Mouse (Mus musculus) gastrocnemius, adult 8-10 months (tissue): ENCODE measurements at regions not wholly inside any gene's neighbourhood (a gene's known extent, or its start where the extent isn't known, plus 50 kb on each side); places are given as distances from the start of the nearest gene placed in this dataset.
"Not testable (repeated sequence)": the region's sequence is repeated elsewhere in the genome, so short reads cannot be mapped to it uniquely, and the experiment has no call there.

Experiments
- DNase-seq, 2 experiments: peaks; one replicate each; pipeline ENCODE4 v3.0.0; 2022; ENCODE audit warnings: low spot score in 2 of 2

DNA sequence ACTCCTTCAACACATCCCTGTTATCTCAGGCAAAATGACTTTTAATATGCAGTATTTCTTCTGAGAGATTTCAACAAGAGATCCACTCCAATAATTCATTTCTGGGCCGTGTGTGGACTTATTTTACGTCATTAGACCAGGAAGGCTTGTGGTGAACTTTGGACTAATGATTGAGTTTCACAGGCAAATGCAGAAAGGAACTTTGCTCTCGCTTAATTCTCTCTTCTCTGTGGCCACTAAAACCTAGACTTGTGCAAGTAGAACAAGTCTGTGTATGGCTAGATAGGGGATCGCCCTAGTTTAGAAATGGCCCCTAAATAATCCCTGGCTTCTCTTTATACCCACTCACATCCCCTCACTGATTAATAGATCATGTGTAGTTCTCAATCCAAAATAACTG is 50.6 kb upstream of the Ppp1r12a start:
- DNase-seq: no peak

DNA sequence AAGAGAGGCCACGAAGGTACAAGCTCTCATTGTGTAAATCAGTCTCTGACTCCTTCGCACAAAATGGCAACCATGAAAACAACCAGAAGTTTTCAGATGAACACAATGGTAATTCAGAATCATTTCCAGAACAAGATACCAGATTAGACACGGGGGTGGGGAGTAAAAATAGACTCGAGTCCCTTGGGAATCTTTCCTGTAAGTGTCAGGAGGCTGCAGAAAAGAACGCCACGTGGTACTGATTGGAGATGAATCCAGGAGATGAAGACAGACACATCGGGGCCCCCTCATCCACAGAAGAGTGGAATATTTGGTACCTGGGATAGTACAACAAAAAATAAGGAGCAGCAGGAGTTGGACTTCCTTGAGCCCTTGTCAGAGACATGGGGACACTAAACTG is 51.1 kb upstream of the Ppp1r12a start:
- no peak for DNase-seq

- DNase-seq: no peak
These were observed 51.8 kb upstream of the Ppp1r12a start for GRCm38 (mm10) chr10:108110197-108110596.

- not testable (repeated sequence) for DNase-seq
These were observed 53.5 kb upstream of the Ppp1r12a start for GRCm38 (mm10) chr10:108108500-108108899.

GRCm38 (mm10) chr10:108101521-108101920 is 60.5 kb upstream of the Ppp1r12a start:
- no peak for DNase-seq

DNA sequence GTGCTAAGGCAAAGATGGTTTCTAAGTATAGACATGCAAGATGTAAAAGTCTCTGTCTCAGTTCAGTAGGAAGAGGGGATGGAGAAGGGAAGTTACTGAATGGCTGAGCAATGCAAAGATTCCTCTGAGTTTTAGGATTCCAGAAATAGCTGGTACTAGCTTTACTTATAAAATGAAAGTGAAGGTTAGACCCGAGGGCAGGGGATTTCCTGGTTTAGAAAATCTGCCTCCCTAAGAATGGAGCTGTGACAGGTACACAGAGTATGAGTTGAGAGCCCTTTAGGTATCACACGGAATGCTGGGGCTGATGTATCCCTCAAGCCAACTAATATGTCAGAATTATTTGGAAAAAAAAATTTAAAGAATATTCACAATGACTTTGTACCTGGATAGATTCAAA is 69.0 kb upstream of the Ppp1r12a start:
- no peak for DNase-seq

GRCm38 (mm10) chr10:108089375-108089981 is 72.5 kb upstream of the Ppp1r12a start:
- peak in 1 of 2 experiments; percentile 8 for DNase-seq

GRCm38 (mm10) chr10:108088883-108089282 is 73.1 kb upstream of the Ppp1r12a start:
- DNase-seq: no peak

- DNase-seq: no peak
These were observed 73.8 kb upstream of the Ppp1r12a start for GRCm38 (mm10) chr10:108088209-108088608.

- DNase-seq: no peak
These were observed 78.8 kb upstream of the Ppp1r12a start for GRCm38 (mm10) chr10:108083220-108083619.

DNA sequence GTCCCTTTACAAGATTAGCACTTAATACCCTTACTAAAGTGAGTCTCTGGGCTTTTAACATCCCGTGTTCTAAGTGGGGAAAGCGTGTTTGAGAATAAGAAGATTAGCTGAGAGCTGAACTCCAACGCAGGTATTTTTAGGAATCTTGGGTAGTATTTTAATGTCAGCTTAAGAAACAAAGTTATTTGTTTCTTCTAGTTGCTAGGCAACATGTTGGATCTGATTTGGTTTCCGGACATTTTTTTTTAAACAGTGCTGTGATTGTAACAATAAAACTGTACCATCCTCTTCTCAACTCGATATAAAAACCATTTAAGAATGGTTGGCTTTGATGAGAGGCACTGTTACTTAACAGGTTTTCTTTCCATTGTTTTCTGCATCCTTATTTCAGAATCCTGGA is 86.8 kb upstream of the Ppp1r12a start:
- DNase-seq: no peak

DNA sequence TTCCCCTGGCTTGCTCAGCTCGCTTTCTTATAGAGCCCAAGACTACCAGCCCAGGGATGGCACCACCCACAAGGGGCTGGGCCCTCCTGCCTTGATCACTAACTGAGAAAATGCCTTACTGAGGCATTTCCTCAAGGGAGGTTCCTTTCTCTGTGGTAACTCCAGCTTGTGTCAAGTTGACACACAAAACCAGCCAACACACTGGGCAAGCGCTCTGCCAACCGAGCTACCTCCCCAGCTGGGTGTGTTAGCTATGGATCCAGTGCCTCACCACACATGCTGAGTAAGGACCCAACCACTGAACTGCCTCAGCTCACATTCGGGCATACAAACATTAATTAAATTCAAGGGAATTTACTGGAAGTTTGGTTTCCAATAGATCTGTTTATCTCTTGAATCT is 88.2 kb upstream of the Ppp1r12a start:
- DNase-seq: no peak

- no peak for DNase-seq
These were observed 89.8 kb upstream of the Ppp1r12a start for GRCm38 (mm10) chr10:108072211-108072610.

DNA sequence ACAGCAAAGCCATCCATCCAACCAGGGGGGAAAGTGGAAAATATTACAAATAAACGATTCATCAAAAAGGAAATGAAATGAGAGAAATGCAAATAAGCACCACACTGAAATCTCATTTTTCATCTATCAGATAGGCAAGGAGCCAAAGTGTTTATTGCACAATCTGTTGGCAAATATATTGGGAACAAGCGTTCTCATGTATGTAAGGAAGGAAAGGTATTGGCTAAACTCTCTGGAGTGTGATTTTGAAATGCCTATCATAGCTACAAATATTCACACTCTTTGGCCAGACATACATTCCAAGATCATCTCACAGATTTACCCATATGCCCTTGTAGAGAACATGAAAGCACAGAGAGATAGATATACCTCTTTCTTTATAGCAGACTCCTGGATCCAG is 90.6 kb upstream of the Ppp1r12a start:
- no peak for DNase-seq

DNA sequence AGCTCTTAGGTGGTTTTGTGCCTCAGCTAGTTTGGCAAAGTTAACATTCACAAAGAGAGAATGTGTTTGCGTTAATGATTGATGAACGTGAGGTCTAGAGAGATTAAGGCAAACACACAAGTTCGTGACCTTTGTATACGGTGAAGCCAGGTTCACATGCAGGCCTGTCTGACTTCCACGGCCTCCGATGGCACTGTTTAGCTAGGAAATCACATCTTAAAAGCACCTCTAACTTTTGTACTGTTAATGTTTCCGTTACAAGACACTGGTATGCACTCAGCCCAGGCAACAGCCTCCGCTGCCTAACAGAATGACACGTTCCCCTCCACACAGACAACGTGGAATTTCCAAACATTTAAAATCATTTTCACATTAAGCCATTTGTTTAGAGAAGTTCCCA is 94.3 kb upstream of the Ppp1r12a start:
- no peak for DNase-seq

DNA sequence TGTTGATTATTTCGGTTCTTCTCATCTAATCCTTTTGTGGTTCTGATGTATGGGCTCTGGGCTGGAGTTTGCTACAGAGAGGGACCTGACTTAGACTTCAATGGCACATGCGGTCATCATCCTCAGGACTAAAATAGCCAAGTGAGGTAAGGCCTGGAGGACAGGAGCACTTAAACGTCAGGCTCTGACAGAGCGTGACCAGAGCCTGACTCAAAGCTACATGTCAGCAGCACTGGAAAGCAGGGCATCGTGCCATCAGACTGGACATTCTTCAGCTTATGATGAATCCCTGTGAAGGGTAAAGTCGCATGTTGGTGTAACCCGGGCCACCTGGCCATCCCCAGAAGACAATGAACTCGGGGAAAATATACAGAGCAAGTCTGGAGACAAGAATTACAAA is 95.8 kb upstream of the Ppp1r12a start:
- DNase-seq: no peak

DNA sequence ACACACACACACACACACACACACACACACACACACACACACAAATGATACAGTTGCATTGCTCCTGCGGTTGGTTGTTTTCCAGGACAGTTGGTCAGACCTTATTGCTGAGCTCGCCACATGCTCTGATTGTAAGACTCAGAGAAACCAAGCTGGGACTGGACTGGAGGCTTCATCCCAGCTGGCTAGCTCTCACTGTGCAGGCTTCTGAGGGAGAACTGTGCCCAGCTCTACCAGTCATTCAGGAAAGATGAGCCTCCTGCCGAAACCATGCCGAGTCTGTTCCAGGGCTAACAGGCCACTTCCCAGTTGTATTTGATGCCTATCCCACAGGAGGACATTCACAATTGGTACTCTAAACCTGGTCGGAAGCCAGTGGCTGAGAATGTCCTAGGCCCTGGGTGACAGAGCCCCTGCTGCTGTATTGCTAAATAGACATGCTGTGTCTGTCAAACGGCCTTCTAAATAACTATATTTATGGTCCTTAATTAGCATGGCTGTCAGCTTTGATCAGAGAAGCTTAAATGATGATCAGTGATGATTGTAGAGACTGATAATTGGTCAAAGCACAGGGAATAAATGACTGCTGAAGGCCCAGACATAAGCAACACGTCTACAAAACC is 100.1 kb upstream of the Ppp1r12a start:
- DNase-seq: no peak

- DNase-seq: no peak
These were observed 101.4 kb upstream of the Ppp1r12a start for GRCm38 (mm10) chr10:108060554-108060953.

DNA sequence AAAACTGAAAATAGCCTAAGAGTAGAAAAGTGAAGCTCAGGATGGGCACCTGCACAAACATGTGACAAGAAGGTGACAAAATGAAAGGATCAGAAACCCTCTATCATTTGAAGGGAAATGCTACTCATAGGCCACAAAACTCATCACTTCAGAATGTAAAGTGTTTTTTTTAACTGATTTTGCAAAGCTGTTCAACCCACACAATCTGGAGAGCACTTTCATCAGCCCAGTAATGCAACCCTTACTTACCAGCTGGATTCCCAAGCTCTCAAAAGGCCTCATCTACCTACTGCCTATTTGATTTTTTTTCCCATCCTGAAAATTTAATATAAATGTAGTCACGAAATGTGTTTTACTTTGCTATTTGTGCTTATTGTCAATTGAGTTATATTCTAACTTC is 110.4 kb upstream of the Ppp1r12a start:
- DNase-seq: no peak

DNA sequence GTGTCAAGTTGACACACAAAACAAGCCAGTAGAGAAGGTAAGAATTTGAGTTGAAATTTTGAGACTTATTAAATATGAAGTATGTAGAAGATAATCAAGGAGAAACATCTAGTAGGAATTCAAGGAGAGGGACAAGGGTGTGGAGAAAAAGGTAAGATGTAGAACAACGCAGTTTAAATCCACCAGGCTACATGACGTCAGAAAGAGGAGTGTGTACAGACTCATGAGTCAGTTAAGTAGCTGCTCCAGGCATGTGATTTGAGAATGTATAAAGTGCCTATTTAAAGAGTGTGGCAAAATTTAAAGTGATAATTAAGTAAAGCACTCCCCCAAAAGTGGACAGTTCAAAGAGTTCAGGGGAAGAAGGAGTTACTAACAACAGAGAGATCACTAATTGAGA is 113.6 kb upstream of the Ppp1r12a start:
- no peak for DNase-seq

- no peak for DNase-seq
These were observed 118.5 kb upstream of the Ppp1r12a start for GRCm38 (mm10) chr10:108043519-108043918.

DNA sequence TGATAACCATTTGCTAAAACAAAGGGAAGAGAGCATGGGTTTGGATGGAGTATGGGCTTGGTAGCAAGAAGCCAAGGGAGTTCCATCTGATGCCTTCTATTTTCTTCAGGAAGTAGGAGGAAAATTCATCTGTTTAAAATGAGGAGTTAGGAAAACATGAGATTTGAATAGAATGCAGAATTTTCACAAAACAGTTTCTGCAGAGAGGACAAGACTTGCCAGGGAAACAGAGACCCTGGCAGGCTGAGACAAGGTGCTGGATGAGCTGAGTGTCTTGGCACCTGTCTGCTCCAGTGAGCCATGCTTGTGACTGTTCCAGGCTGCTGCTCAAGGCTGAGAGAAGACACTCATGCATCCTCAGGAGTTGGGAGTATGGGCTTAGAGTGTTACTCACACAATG is 122.0 kb upstream of the Ppp1r12a start:
- DNase-seq: no peak

DNA sequence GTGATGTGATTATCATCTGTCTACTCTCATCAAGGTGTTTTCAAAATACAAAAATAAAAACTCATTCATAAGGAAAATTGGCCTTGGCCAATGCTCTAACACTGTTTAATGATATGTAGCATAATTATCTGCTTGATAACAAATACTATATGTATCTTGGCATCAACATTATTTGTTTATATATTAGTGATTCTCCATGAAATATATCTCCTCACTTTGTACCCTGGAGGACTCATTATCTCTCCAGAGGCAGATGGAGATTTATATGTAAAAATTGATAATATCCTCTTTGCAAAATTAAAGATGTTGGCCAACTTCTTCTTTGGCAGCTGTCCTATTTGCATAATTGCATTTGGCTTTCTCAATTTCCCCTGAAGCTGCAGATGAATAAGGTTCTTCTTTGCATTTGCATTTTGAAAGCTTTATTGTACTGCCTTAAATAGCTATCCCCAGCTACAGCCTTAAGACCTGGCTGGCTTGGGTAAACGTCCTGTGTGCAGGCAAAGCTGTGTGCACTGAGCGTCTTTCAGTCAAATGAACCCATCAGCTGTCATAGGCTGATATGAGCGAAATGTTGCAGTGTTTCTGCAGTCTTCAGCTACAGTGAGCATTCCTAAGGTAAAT is 124.7 kb upstream of the Otogl start:
- DNase-seq: no peak
